Mouse (Mus musculus): ENCODE data around the gene H2-DMb2. TPM values are rescaled to one million over a fixed set of nuclear protein-coding genes. Genes with fewer than 3 reads are reported as not detected.
A peak's percentile ranks its signal among the peaks of the same experiment; 100 is the strongest.

Gene H2-DMb2
- polyA plus RNA-seq, 1 experiment: 123 TPM

- Histone ChIP-seq H3K27ac (ENCODE audit: control insufficient read depth, insufficient read depth, low read length) (no peak overlapping the region), H3K4me1 (replicated peaks; ENCODE audit: control insufficient read depth, insufficient read depth, low read length) (peaks cover 37% of the 10 kb centered on the region), H3K4me3 (ENCODE audit: control insufficient read depth, insufficient read depth, low read length) (no peak overlapping the region), H3K27me3 (ENCODE audit: control insufficient read depth, insufficient read depth, low read length) (no peaks in the 10 kb centered on the region), H3K36me3 (ENCODE audit: control insufficient read depth, insufficient read depth, low read length) (no peaks in the 10 kb centered on the region)
- TF ChIP-seq POLR2A (IDR thresholded peaks at IDR 0.05; ENCODE audit: control insufficient read depth, extremely low read depth, insufficient read depth, low read length, poor library complexity) (no peak), CTCF (IDR thresholded peaks at IDR 0.05; ENCODE audit: borderline replicate concordance, control insufficient read depth, extremely low read depth, insufficient read depth, low read length, poor library complexity) (no peak)
- 43% methylated on average over 6 of the region's 6 CpGs for WGBS
- DNase-seq: no peak
These were observed 18.5 kb upstream of the H2-DMb2 start for GRCm38 (mm10) chr17:34124649-34125048.

GRCm38 (mm10) chr17:34126826-34127420 lies 16.2 kb upstream of the H2-DMb2 start:
- Histone ChIP-seq H3K36me3 (ENCODE audit: control insufficient read depth, insufficient read depth, low read length) (no peaks in the 10 kb centered on the region), H3K4me1 (replicated peaks; ENCODE audit: control insufficient read depth, insufficient read depth, low read length) (peaks cover 50% of the 10 kb centered on the region), H3K27ac (ENCODE audit: control insufficient read depth, insufficient read depth, low read length) (peak overlapping the region; percentile 39; the same call in 1 of the 2 replicates), H3K4me3 (ENCODE audit: control insufficient read depth, insufficient read depth, low read length) (no peak overlapping the region), H3K27me3 (ENCODE audit: control insufficient read depth, insufficient read depth, low read length) (no peaks in the 10 kb centered on the region)
- no peak for TF ChIP-seq CTCF (IDR thresholded peaks at IDR 0.05; ENCODE audit: borderline replicate concordance, control insufficient read depth, extremely low read depth, insufficient read depth, low read length, poor library complexity)
- TF ChIP-seq POLR2A (IDR thresholded peaks at IDR 0.05; ENCODE audit: control insufficient read depth, extremely low read depth, insufficient read depth, low read length, poor library complexity): no peak
- WGBS: 79% methylated on average over 9 of the region's 9 CpGs
- DNase-seq: no peak

GRCm38 (mm10) chr17:34127475-34127874 lies 15.6 kb upstream of the H2-DMb2 start:
- peak; percentile 64 for DNase-seq
- H3K36me3 ChIP-seq (ENCODE audit: control insufficient read depth, insufficient read depth, low read length): no peaks in the 10 kb centered on the region
- TF ChIP-seq CTCF (IDR thresholded peaks at IDR 0.05; ENCODE audit: borderline replicate concordance, control insufficient read depth, extremely low read depth, insufficient read depth, low read length, poor library complexity) (no peak), POLR2A (IDR thresholded peaks at IDR 0.05; ENCODE audit: control insufficient read depth, extremely low read depth, insufficient read depth, low read length, poor library complexity) (no peak)
- no peaks in the 10 kb centered on the region for H3K27me3 ChIP-seq (ENCODE audit: control insufficient read depth, insufficient read depth, low read length)
- H3K4me3 ChIP-seq (ENCODE audit: control insufficient read depth, insufficient read depth, low read length): no peak overlapping the region
- peak overlapping the region; percentile 39; the same call in 1 of the 2 replicates for H3K27ac ChIP-seq (ENCODE audit: control insufficient read depth, insufficient read depth, low read length)
- 23% methylated on average over 6 of the region's 6 CpGs for WGBS
- H3K4me1 ChIP-seq (replicated peaks; ENCODE audit: control insufficient read depth, insufficient read depth, low read length): peaks cover 50% of the 10 kb centered on the region

GRCm38 (mm10) chr17:34128264-34128937 lies 14.7 kb upstream of the H2-DMb2 start:
- peaks cover 50% of the 10 kb centered on the region for H3K4me1 ChIP-seq (replicated peaks; ENCODE audit: control insufficient read depth, insufficient read depth, low read length)
- peak overlapping the region; percentile 79 for H3K27ac ChIP-seq (ENCODE audit: control insufficient read depth, insufficient read depth, low read length)
- TF ChIP-seq POLR2A (IDR thresholded peaks at IDR 0.05; ENCODE audit: control insufficient read depth, extremely low read depth, insufficient read depth, low read length, poor library complexity) (no peak), CTCF (IDR thresholded peaks at IDR 0.05; ENCODE audit: borderline replicate concordance, control insufficient read depth, extremely low read depth, insufficient read depth, low read length, poor library complexity) (no peak)
- no peaks in the 10 kb centered on the region for H3K36me3 ChIP-seq (ENCODE audit: control insufficient read depth, insufficient read depth, low read length)
- DNase-seq: peak; percentile 61
- peak overlapping the region; percentile 64 for H3K4me3 ChIP-seq (ENCODE audit: control insufficient read depth, insufficient read depth, low read length)
- 34% methylated on average over 13 of the region's 13 CpGs for WGBS
- H3K27me3 ChIP-seq (ENCODE audit: control insufficient read depth, insufficient read depth, low read length): no peaks in the 10 kb centered on the region

- TF ChIP-seq POLR2A (IDR thresholded peaks at IDR 0.05; ENCODE audit: control insufficient read depth, extremely low read depth, insufficient read depth, low read length, poor library complexity) (peak; percentile 46; the same call in 1 of the 2 replicates), CTCF (IDR thresholded peaks at IDR 0.05; ENCODE audit: borderline replicate concordance, control insufficient read depth, extremely low read depth, insufficient read depth, low read length, poor library complexity) (0 out of 2 replicates have a peak, but pooled peaks have one; percentile 7)
- Histone ChIP-seq H3K4me1 (replicated peaks; ENCODE audit: control insufficient read depth, insufficient read depth, low read length) (peaks cover 45% of the 10 kb centered on the region), H3K36me3 (ENCODE audit: control insufficient read depth, insufficient read depth, low read length) (no peaks in the 10 kb centered on the region), H3K27ac (ENCODE audit: control insufficient read depth, insufficient read depth, low read length) (peak overlapping the region; percentile 79), H3K4me3 (ENCODE audit: control insufficient read depth, insufficient read depth, low read length) (peak overlapping the region; percentile 64), H3K27me3 (ENCODE audit: control insufficient read depth, insufficient read depth, low read length) (no peaks in the 10 kb centered on the region)
- DNase-seq: peak; percentile 58
- 18% methylated on average over 18 of the region's 18 CpGs for WGBS
These were observed 13.9 kb upstream of the H2-DMb2 start for GRCm38 (mm10) chr17:34128944-34129791.

Measured in thymus, adult 2 months (tissue).